Mouse (Mus musculus) forebrain, embryonic 12.5 days (tissue): ENCODE results near the gene Ctnnbip1. TPM values are rescaled to one million over a fixed set of nuclear protein-coding genes. Genes with fewer than 3 reads are reported as not detected.

ENCODE experiments used
- ATAC-seq: fragments of 200-750 bp; cut with Nextera tagmentation; 2 replicates; pipeline ENCODE4 v1.8.0; 2017; ENCODE audit warnings: moderate TSS enrichment; ENCODE audit not compliant: low FRiP score
- H3K27ac ChIP-seq: fragments of 300-500 bp; sonication (generic); 2 replicates; pipeline ENCODE4 v1.5.1; 2016; ENCODE audit warnings: mild to moderate bottlenecking
- H3K27me3 ChIP-seq: fragments of 300-500 bp; sonication (generic); 2 replicates; pipeline ENCODE4 v1.6.1; 2016; ENCODE audit warnings: mild to moderate bottlenecking
- H3K36me3 ChIP-seq: fragments of 300-500 bp; sonication (generic); replicated peaks from 2 replicates; pipeline ENCODE4 v1.6.1; 2016; ENCODE audit warnings: mild to moderate bottlenecking
- H3K4me1 ChIP-seq: fragments of 300-500 bp; sonication (generic); 2 replicates; pipeline ENCODE4 v1.6.1; 2016
- H3K4me2 ChIP-seq: fragments of 300-500 bp; sonication (generic); 2 replicates; pipeline ENCODE4 v1.6.1; 2016; ENCODE audit warnings: mild to moderate bottlenecking, moderate library complexity
- H3K4me3 ChIP-seq: fragments of 300-500 bp; sonication (generic); replicated peaks from 2 replicates; pipeline ENCODE4 v1.5.1; 2016; ENCODE audit warnings: mild to moderate bottlenecking
- H3K9ac ChIP-seq: fragments of 300-500 bp; sonication (generic); 2 replicates; pipeline ENCODE4 v1.6.1; 2016; ENCODE audit warnings: mild to moderate bottlenecking
- H3K9me3 ChIP-seq: fragments of 300-500 bp; sonication (generic); 2 replicates; pipeline ENCODE4 v1.6.1; 2016
- WGBS: fragments of 180-500 bp; shearing (Covaris S2); methylation state at CpG from one replicate; pipeline ENCODE4 v1.1.7; 2016; 5-methylcytosine and 5-hydroxymethylcytosine counted together
- polyA plus RNA-seq: library from polyadenylated mRNA; unstranded; fragments of >200 nt; fragmentation: Nextera tagmentation; extraction: Ambion mirVana; gene quantifications from 2 replicates; pipeline ENCODE4 v1.2.1, GENCODE M21; 2016

Gene Ctnnbip1
- polyA plus RNA-seq, 1 experiment from 2014 or later = 83.9 TPM

DNA sequence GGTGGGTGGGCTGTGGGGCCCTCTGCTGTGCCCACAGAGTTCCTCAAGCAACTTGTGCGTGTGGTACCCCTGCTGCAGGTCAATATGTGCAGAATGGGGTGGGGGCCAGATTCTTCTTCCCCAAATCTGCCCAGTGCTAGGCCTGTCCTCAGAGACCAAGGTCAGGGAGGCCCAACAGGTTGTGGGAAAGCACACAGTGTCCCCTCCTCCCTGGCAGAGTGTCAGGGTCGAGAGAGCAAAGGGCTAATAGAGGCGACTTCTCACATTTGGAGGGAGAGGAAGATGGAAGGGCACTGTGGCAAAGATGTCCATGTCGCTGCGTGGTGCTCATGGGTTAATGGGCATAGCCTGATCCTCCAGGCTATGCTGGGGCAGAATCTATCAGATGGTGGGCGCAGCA, 7.8 kb downstream of the Ctnnbip1 start:
- Histone ChIP-seq H3K27me3 (no peaks in the 10 kb centered on the region), H3K36me3 (no peaks in the 10 kb centered on the region), H3K9ac (no peak overlapping the region), H3K27ac (no peak overlapping the region), H3K4me2 (no peak overlapping the region), H3K4me1 (peaks cover 24% of the 10 kb centered on the region), H3K4me3 (no peak overlapping the region), H3K9me3 (no peaks in the 10 kb centered on the region)
- no peak for ATAC-seq
- 78% methylated on average over 6 of the region's 6 CpGs for WGBS

DNA sequence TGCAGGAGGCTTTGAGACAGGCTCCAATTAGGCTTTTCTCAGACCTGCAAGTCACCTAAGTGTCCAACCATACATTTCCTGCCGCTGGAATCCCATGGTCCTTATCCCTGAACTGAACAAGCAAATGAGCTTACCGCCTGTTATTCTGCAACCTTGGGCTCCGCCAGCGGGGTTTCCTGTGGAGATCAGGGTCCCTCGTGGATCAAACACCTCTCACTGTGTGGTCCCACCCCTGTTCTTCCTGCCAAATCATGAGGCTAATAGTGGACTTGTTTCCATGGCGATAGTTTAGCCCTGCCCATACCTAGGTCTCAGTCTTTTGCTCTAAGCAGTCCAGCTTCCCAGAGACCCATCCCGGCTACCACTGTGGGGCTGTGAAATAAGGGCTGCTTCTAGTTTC, 8.3 kb downstream of the Ctnnbip1 start:
- peak; percentile 58; the same call in 1 of the 2 replicates for ATAC-seq
- H3K4me2 ChIP-seq = no peak overlapping the region
- H3K9ac ChIP-seq = no peak overlapping the region
- H3K4me1 ChIP-seq = peaks cover 20% of the 10 kb centered on the region
- 30% methylated on average over 7 of the region's 7 CpGs for WGBS
- H3K4me3 ChIP-seq = no peak overlapping the region
- H3K27me3 ChIP-seq = no peaks in the 10 kb centered on the region
- no peaks in the 10 kb centered on the region for H3K36me3 ChIP-seq
- H3K27ac ChIP-seq = 0 out of 2 replicates have a peak overlapping the region, but pooled peaks have one; percentile 33
- no peaks in the 10 kb centered on the region for H3K9me3 ChIP-seq

DNA sequence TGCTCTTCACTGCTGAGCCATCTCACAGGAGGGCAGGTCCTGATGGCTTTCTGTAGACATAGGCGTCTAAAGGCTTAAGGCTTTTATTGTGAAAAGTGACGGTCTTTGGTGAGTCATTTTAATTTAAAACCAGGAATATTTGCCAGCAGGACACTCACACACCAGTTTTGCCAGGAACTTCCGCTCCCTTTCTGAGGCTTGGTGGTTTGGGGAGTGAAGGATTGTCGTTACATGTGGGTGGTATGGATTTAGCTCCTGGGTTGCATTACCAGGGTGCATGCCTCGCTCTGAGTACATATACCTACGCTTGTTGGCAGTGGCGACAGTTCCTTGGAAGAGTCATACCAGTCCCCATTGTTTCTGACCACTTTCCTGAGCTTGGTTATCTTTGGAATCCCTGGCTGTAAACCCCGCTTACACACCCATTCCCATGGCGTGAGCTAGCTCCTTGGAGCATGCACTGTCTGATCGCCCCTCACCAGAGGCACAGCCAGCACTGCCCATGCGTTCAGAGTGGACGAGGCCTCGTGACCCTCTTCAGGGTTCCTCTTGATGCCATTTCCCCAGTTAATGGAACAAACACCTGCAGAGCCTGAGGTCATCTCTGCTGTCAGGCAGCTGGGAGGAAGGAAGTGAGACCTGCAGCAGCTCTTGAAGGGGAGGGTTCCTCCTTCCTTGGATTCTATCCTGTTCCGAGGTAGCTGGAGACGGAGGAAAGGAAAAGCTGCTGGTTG, 9.8 kb downstream of the Ctnnbip1 start:
- no peaks in the 10 kb centered on the region for H3K9me3 ChIP-seq
- peaks cover 20% of the 10 kb centered on the region for H3K4me1 ChIP-seq
- 83% methylated on average over 15 of the region's 15 CpGs for WGBS
- H3K27me3 ChIP-seq = no peaks in the 10 kb centered on the region
- H3K36me3 ChIP-seq = peaks cover 5% of the 10 kb centered on the region; the same call in 1 of the 2 replicates
- no peak for ATAC-seq
- no peak overlapping the region for H3K27ac ChIP-seq
- H3K4me3 ChIP-seq = no peak overlapping the region
- H3K9ac ChIP-seq = no peak overlapping the region
- H3K4me2 ChIP-seq = no peak overlapping the region

DNA sequence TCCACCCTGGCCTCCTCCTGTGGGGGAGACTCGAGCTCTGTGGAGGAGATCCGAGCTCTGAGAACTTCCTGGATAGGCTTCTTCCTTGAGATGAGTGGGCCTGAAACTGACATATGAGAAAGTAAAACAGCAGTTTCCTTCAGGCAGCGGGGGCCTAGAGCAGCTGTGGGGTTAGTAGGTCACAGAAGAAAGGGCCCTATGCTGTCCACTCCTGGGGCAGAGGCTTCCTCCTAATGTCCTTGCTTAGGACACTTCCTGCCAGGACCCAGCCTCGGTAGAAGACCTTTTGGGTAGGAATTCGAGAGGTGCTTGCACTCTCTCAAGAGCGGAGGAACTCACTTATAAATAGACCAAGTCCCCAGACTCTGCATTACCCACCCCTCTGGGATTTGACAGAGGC, 11.7 kb downstream of the Ctnnbip1 start:
- H3K4me1 ChIP-seq = peaks cover 17% of the 10 kb centered on the region
- no peaks in the 10 kb centered on the region for H3K27me3 ChIP-seq
- 90% methylated on average over 6 of the region's 6 CpGs for WGBS
- H3K4me3 ChIP-seq = no peak overlapping the region
- no peak for ATAC-seq
- no peak overlapping the region for H3K9ac ChIP-seq
- no peak overlapping the region for H3K27ac ChIP-seq
- peaks cover 5% of the 10 kb centered on the region; the same call in 1 of the 2 replicates for H3K36me3 ChIP-seq
- no peaks in the 10 kb centered on the region for H3K9me3 ChIP-seq
- H3K4me2 ChIP-seq = no peak overlapping the region

DNA sequence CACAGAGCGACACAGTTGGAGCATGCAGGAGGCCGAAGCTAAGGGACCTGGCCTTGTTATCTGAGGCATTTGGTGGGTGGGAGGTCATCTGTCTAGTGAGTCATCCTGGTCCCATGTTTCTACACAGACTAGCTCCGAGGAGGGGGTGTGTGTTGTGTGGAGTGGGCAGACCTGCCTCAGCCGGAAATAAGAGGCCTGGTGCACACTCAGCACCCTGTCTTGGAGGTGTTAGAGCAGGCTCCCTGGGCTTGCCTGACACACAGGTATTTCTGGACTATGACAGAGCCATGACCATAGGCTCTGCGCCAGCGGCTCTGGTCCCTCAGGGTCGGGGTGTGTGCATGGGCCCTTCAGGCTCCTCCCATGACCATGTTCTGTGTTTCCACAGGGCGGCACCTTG, 21.4 kb downstream of the Ctnnbip1 start:
- Histone ChIP-seq H3K4me1 (peaks cover 13% of the 10 kb centered on the region), H3K4me3 (no peak overlapping the region), H3K9ac (no peak overlapping the region), H3K27ac (no peak overlapping the region), H3K4me2 (no peak overlapping the region), H3K36me3 (no peaks in the 10 kb centered on the region), H3K27me3 (no peaks in the 10 kb centered on the region), H3K9me3 (no peaks in the 10 kb centered on the region)
- ATAC-seq = no peak
- 85% methylated on average over 8 of the region's 8 CpGs for WGBS

DNA sequence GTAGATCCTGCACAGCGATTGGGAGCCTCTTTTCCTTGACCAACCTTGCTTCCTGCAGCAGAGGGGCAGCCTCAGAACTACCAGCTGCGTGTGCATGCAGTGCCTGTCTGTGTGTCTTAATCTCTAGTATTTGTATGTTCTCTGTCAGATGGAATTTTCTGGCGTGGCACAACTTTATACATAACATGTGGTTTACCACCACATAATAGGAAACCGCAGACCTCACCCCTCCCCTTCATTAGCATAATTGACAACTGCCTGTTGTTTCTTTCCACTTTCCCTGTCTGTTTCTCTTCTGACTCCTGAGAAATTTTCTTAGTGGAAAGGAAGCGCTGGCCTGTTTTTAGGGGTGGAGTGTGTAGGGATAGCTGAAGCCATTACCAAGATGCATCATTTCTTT, 23.9 kb downstream of the Ctnnbip1 start:
- Histone ChIP-seq H3K4me3 (no peak overlapping the region), H3K36me3 (peaks cover 16% of the 10 kb centered on the region), H3K9me3 (no peaks in the 10 kb centered on the region), H3K4me2 (no peak overlapping the region), H3K4me1 (peaks cover 13% of the 10 kb centered on the region), H3K27me3 (no peaks in the 10 kb centered on the region), H3K9ac (no peak overlapping the region), H3K27ac (no peak overlapping the region)
- 62% methylated on average over 5 of the region's 5 CpGs for WGBS
- ATAC-seq = no peak

DNA sequence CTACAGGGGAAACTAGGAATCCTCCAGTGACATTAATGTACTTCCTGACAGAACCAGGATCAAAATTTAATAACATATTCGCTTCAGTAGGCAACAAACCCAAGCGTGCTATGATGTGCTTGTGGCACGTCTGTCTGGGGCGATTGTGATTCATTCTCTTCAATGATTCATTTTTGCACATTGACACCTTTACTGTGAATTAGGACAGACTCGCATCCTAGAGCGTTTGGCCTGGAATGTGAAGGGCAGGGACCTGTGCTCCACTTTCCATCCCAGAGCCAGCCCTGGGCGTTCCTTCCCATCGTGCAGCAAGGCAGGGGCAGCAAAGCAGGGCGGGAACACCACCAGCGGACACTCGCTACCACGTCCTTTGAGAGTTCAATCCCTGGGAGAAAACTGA, 24.4 kb downstream of the Ctnnbip1 start:
- Histone ChIP-seq H3K4me2 (no peak overlapping the region), H3K4me1 (peaks cover 10% of the 10 kb centered on the region), H3K4me3 (no peak overlapping the region), H3K36me3 (peaks cover 17% of the 10 kb centered on the region), H3K9ac (no peak overlapping the region), H3K27me3 (no peaks in the 10 kb centered on the region), H3K9me3 (no peaks in the 10 kb centered on the region), H3K27ac (no peak overlapping the region)
- WGBS = 81% methylated on average over 12 of the region's 12 CpGs
- no peak for ATAC-seq

DNA sequence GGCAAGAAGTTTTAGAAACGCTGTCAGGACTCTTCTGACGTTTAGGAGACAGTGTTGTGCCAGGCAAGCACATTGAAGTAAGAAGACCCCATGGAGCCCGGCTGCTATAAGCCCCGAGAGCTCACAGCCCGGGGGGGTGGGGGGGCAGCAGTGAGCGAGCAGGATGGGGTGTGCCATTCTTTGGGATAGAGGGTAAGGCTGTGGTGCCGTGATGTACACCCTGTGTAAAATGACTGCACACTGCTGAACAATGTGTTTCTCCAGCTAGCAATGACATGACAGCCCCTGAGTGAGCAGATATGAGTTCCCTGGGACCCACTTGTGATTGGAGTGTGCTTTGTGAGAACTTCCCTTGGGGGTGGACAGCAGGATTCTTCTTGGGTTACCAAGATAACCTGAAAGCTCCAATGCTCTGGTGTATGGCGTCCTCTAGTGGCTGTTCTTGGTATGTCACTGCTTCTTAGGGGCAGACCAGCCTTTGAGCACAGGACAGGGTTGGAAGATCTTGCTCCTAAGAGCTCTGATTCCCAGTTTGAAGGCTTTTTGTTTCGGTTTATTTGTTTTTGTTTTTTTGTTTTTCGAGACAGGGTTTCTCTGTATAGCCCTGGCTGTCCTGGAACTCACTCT, 25.0 kb downstream of the Ctnnbip1 start:
- Histone ChIP-seq H3K4me2 (no peak overlapping the region), H3K36me3 (peaks cover 17% of the 10 kb centered on the region), H3K4me1 (peaks cover 10% of the 10 kb centered on the region), H3K9me3 (no peaks in the 10 kb centered on the region), H3K4me3 (no peak overlapping the region), H3K27ac (no peak overlapping the region), H3K27me3 (no peaks in the 10 kb centered on the region), H3K9ac (no peak overlapping the region)
- ATAC-seq = 0 out of 2 replicates have a peak, but pooled peaks have one; percentile 44
- WGBS = 45% methylated on average over 10 of the region's 10 CpGs

DNA sequence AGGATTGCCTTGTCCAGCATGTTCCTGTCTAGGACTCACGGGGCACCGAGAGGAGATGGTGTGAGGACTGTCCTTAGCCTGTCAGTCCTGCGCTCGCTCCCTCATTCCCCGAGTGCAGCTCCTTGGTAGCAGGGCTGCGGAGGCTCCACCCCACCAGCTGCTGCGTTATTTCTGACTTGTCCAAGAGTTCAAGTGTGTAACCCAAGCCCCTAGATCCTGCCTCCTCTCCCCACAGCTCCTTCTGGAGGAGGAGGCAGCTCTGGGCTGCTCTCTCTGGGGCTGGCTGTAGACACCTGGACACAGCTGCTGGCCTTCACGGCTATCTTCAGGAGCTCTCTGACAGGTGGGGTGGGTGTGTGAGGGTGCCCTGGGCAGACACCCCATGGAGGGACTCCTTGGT, 26.9 kb downstream of the Ctnnbip1 start:
- H3K27me3 ChIP-seq = no peaks in the 10 kb centered on the region
- H3K9ac ChIP-seq = no peak overlapping the region
- peaks cover 10% of the 10 kb centered on the region for H3K4me1 ChIP-seq
- no peak for ATAC-seq
- H3K9me3 ChIP-seq = no peaks in the 10 kb centered on the region
- peaks cover 20% of the 10 kb centered on the region for H3K36me3 ChIP-seq
- H3K4me3 ChIP-seq = no peak overlapping the region
- 94% methylated on average over 8 of the region's 8 CpGs for WGBS
- H3K27ac ChIP-seq = no peak overlapping the region
- H3K4me2 ChIP-seq = no peak overlapping the region

DNA sequence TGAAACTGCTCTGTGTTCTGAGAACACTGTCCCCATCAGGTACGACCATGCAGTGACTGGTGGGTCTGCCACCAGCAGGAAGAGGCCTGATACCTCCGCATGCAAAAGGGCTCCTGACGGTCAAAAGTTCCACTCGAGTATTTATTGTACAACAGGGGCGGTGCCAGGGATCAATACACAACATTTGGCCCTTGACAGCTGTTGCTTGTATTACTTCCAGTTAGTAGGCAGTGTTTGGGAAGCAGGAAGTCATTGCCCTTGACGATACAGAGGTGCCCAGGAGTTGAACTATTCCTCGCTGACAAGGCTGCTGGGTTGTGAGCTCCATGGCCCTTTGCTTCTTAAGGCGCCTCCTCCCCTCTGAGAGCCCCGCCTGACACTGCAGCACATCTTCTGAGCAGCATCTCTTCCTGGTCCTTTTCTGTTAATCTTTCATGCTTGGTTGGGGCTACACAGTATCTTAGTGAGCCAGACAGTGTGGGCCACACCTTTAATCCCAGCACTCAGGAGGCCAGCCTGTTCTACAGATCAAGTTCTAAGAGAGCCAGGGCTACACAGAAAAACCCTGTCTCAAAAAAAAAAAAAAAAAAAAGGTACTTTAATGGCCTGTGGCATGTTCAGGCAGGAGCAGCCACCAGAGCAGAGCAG, 28.9 kb downstream of the Ctnnbip1 start:
- Histone ChIP-seq H3K9ac (no peak overlapping the region), H3K27me3 (no peaks in the 10 kb centered on the region), H3K4me1 (peaks cover 6% of the 10 kb centered on the region), H3K36me3 (peaks cover 23% of the 10 kb centered on the region), H3K4me2 (no peak overlapping the region), H3K4me3 (no peak overlapping the region), H3K27ac (no peak overlapping the region), H3K9me3 (no peaks in the 10 kb centered on the region)
- ATAC-seq = no peak
- WGBS = 89% methylated on average over 9 of the region's 9 CpGs

DNA sequence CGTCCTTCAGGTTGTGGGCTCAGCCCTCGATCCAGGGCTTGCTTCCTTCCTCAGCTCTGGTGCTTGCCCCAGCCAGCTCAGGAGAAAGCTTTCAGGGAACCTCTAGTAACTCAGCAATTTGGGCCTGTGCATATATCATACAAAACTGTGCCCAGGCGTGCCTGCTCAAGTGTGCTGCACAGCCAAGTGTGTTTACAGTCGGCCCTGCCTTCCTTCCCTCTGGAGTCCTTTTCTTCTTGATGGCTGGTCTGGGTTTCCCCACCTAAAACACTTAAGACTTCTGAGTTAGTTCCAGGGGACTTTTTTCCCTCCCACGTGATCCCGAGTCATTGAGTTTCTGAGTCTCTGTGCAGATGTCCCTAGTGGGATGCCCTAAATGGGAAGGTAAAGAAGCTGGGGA, 29.5 kb downstream of the Ctnnbip1 start:
- peaks cover 4% of the 10 kb centered on the region; the same call in 1 of the 2 replicates for H3K4me1 ChIP-seq
- H3K27me3 ChIP-seq = no peaks in the 10 kb centered on the region
- 81% methylated on average over 6 of the region's 6 CpGs for WGBS
- H3K9me3 ChIP-seq = no peaks in the 10 kb centered on the region
- no peak for ATAC-seq
- no peak overlapping the region for H3K27ac ChIP-seq
- H3K4me2 ChIP-seq = no peak overlapping the region
- peaks cover 26% of the 10 kb centered on the region for H3K36me3 ChIP-seq
- H3K9ac ChIP-seq = no peak overlapping the region
- H3K4me3 ChIP-seq = no peak overlapping the region

DNA sequence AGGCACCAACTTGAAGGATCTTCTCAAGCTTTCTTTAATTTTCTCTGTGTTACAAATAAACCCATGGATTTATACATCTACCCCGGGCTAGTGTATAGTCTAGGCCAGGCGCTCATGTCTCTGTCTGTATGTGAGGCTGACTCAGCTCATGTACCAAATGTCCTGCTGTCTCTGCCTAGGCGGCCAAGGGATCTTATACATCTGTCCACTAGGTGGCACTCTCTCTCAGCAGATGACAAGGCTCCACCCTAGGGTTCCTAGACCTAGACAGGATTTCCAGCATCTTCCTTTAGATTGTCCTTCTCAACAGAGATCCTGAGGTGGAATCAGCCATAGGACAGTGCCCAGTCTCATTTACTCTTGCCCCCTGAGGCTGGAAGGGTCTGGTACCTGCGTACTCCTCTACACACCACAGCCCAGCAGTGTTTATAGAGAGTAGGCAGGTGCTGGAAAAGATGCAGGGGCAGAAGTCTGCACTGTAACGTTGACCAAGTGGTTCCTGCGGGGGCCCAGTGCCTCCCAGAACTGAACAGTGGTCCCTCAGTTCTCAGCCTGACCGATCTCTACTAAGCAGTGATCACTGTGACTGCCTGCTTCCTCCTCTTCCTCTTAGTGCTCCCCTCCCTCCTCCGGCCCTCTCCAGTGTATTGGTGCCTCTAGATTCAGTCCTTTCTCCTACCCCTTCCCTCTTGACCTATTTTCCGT, 31.3 kb downstream of the Ctnnbip1 start:
- WGBS = 71% methylated on average over 9 of the region's 9 CpGs
- ATAC-seq = peak; percentile 87
- H3K4me2 ChIP-seq = no peak overlapping the region
- no peaks in the 10 kb centered on the region for H3K27me3 ChIP-seq
- H3K4me1 ChIP-seq = no peaks in the 10 kb centered on the region
- peaks cover 26% of the 10 kb centered on the region for H3K36me3 ChIP-seq
- H3K9ac ChIP-seq = no peak overlapping the region
- no peaks in the 10 kb centered on the region for H3K9me3 ChIP-seq
- no peak overlapping the region for H3K4me3 ChIP-seq
- no peak overlapping the region for H3K27ac ChIP-seq
